Mouse (Mus musculus) MEL (cell line): ENCODE results near the gene Trip11.

ENCODE experiments used
- CTCF ChIP-seq, 3 experiments: IDR thresholded peaks in 2 of 3; conservative IDR thresholded peaks in 1 of 3; 2 replicates each; pipeline ENCODE4 v1.5.1; 2011 to 2012; ENCODE audit warnings: low read length in 3 of 3, low read depth in 2 of 3, mild to moderate bottlenecking in 2 of 3, improper control_type of control experiment in 1 of 3, inconsistent platforms in 1 of 3, mixed read lengths in 1 of 3, moderate library complexity in 1 of 3; ENCODE audit not compliant: control insufficient read depth in 1 of 3, insufficient read depth in 1 of 3, poor library complexity in 1 of 3, severe bottlenecking in 1 of 3
- MEF2A ChIP-seq: IDR thresholded peaks from 2 replicates; pipeline ENCODE4 v1.6.1; 2014; ENCODE audit warnings: low read depth, mild to moderate bottlenecking, inconsistent platforms, low read length, improper control_type of control experiment; ENCODE audit not compliant: poor library complexity, insufficient replicate concordance, severe bottlenecking; ENCODE audit errors: extremely low read depth

DNA sequence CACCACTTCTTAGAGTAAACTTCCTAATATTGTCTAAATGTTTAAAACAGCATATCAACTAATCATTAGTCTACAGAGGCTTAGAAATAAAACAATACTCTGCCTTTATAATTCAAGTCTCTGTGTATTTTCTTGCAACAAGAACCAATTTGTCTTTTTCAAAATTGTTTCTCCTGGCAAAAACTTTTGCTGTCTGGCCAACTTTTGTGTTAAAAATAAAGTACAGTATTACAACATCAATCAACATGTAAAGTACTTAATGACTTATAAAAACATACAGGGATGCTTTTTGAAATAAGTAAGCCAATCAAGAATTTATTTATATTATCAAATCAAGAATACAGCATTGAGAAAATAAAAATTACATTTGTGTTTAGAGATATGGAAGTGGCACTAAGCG, 52.8 kb downstream of the Trip11 start:
- no peak for TF ChIP-seq MEF2A
- no peak for TF ChIP-seq CTCF (IDR thresholded peaks at IDR 0.05 in 2 of 3, conservative IDR thresholded peaks at IDR 0.05 in 1 of 3; ENCODE audit: control insufficient read depth in 1 of 3, insufficient read depth in 1 of 3, low read depth in 2 of 3, low read length in 3 of 3, poor library complexity in 1 of 3, severe bottlenecking in 1 of 3)
